Mouse (Mus musculus) testis, adult 2 months (tissue): ENCODE results near the gene Zkscan14. TPM values are rescaled to one million over a fixed set of nuclear protein-coding genes. Genes with fewer than 3 reads are reported as not detected.
"Not testable (repeated sequence)": the region's sequence is repeated elsewhere in the genome, so short reads cannot be mapped to it uniquely, and the experiment has no call there.

Experiments used
- H3K27ac ChIP-seq: fragments of 200-500 bp; 2 replicates; pipeline ENCODE4 v1.5.1; 2012; ENCODE audit warnings: low read depth, low read length; ENCODE audit not compliant: control insufficient read depth, insufficient read depth
- H3K27me3 ChIP-seq: fragments of 200-500 bp; 2 replicates; pipeline ENCODE4 v1.6.1; 2012; ENCODE audit warnings: mild to moderate bottlenecking, low read length, moderate library complexity; ENCODE audit not compliant: control insufficient read depth, insufficient read depth
- H3K36me3 ChIP-seq: fragments of 200-500 bp; 2 replicates; pipeline ENCODE4 v1.6.1; 2012; ENCODE audit warnings: mild to moderate bottlenecking, low read length; ENCODE audit not compliant: control insufficient read depth, insufficient read depth
- H3K4me1 ChIP-seq: fragments of 200-500 bp; 2 replicates; pipeline ENCODE4 v1.6.1; 2012; ENCODE audit warnings: low read length; ENCODE audit not compliant: control insufficient read depth, insufficient read depth
- H3K4me3 ChIP-seq: fragments of 200-500 bp; 2 replicates; pipeline ENCODE4 v1.5.1; 2012; ENCODE audit warnings: low read depth, mild to moderate bottlenecking, low read length, moderate library complexity, mixed read lengths; ENCODE audit not compliant: control insufficient read depth
- CTCF ChIP-seq: fragments of 200-500 bp; IDR thresholded peaks from 2 replicates; pipeline ENCODE4 v1.5.1; 2012; ENCODE audit warnings: low read depth, mild to moderate bottlenecking, inconsistent platforms, low read length, moderate library complexity; ENCODE audit not compliant: control insufficient read depth, insufficient read depth, insufficient replicate concordance
- POLR2A ChIP-seq: fragments of 200-500 bp; IDR thresholded peaks from 2 replicates; pipeline ENCODE4 v1.6.1; 2012; ENCODE audit warnings: low read depth, mild to moderate bottlenecking, inconsistent platforms, low read length, moderate library complexity; ENCODE audit not compliant: control insufficient read depth
- polyA plus RNA-seq: library from polyadenylated mRNA; depleted of rRNA; stranded (reverse); fragments of >200 nt; gene quantifications from 2 replicates; pipeline ENCODE4 v1.2.3, GENCODE M21; 2012; rRNA removed

The Zkscan14 gene
- 3.3 and 3.4 TPM in 2 replicates for polyA plus RNA-seq

- peak; percentile 63 for TF ChIP-seq POLR2A
- TF ChIP-seq CTCF, result no peak
- H3K27ac ChIP-seq, result peak within 1 kb of the TSS; percentile 65
- no peaks in the 10 kb centered on the region for H3K36me3 ChIP-seq
- H3K4me1 ChIP-seq, result peaks cover 11% of the 10 kb centered on the region
- H3K27me3 ChIP-seq, result no peaks in the 10 kb centered on the region
- peak within 1 kb of the TSS; percentile 99 for H3K4me3 ChIP-seq
These were observed at the start of gene Zkscan14 for GRCm38 (mm10) chr5:145201321-145201991. Zkscan14 (minus strand) TSS chr5:145201868.

DNA sequence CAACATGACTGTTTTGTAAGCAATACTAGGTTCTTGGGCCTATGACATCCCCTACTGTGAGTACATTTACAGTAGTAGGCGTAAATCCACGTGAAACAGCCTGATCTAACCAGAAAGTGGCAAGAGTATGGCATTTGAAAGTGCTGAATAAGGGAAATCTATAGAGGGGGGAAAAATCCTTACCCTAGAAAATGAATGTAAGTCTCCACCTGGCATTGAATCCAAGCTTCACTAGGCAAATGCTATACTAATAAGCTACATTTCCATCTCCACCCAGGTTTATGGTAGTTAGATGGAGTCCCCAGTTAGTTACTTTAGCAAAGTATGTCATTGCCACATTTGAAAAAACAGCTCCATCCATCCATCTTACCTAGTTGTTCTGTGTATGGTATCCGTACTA lies 47.9 kb upstream of the Zkscan14 start:
- no peaks in the 10 kb centered on the region for H3K36me3 ChIP-seq

GRCm38 (mm10) chr5:145234636-145235035 lies 33.0 kb upstream of the Zkscan14 start:
- H3K4me1 ChIP-seq, result peaks cover 3% of the 10 kb centered on the region
- H3K36me3 ChIP-seq, result no peaks in the 10 kb centered on the region; the same call in none of the 2 replicates
- H3K27ac ChIP-seq, result no peak overlapping the region
- H3K27me3 ChIP-seq, result no peaks in the 10 kb centered on the region
- H3K4me3 ChIP-seq, result no peak overlapping the region
- TF ChIP-seq POLR2A, result no peak
- TF ChIP-seq CTCF, result no peak

More for the DNA sequence above, 47.9 kb upstream of the Zkscan14 start:
- Histone ChIP-seq H3K4me1 (no peaks in the 10 kb centered on the region), H3K27me3 (no peaks in the 10 kb centered on the region), H3K27ac (no peak overlapping the region), H3K4me3 (no peak overlapping the region)
- TF ChIP-seq POLR2A (no peak), CTCF (no peak)

DNA sequence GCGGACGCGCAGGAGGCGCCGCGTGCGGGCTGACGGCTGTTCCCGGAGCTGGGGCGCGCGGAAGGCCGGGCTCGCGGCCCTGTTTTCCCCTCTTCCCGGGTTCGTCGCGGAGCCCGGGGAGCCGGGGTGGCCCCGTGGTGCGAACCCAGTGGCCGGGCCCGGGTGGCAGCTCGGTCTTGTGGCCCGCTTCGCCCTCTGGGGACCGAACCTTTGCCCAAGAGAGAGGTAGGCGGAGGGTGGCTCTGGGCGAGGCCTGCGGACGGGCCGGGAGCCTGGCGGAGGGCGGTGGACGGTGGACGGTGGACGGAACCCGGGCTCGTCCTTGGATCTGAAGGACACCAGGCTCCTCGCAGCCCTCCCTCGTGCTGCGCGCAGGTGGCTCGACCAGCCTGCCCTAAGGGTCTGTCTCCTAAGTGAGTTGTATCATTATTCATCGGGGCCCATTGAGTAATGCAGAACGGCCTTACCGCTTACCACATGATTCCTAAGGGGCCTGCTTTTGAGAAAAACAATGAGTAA lies 30.3 kb upstream of the Zkscan14 start:
- peak overlapping the region; percentile 96 for H3K4me3 ChIP-seq
- H3K27ac ChIP-seq, result peak overlapping the region; percentile 92
- no peaks in the 10 kb centered on the region; the same call in none of the 2 replicates for H3K36me3 ChIP-seq
- TF ChIP-seq CTCF (no peak), POLR2A (no peak)
- H3K27me3 ChIP-seq, result no peaks in the 10 kb centered on the region
- peaks cover 3% of the 10 kb centered on the region for H3K4me1 ChIP-seq

DNA sequence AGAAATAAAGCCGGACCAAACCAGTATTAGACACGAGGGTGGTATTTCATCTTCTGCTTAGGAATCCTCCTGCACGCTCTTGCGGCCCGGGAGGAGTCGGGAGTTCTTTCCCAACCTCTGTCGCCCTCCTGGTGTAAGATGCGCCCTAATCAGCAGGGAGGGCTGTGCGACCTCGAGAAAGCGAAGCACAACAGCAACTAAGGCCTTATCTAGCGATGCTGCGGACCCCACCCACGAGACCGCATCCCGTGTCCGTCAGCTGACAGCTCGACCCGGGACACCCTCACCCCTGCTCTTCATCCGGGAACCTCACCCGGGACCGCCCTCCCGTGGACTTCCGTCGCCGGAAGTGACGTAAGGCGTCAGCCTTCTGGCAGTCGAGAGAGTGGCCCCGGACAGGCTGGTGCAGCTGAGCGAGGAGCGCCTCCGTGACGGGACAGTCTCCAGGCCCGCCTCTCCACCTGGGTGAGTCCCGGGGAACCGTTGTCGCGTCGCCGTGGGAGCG lies 29.8 kb upstream of the Zkscan14 start, which contains the start of gene Zfp655:
TSS of gene Zfp655 (plus strand) at position 349 of the 505 bp plus-strand sequence.
- Histone ChIP-seq H3K4me3 (peak within 1 kb of the TSS; percentile 96), H3K36me3 (no peaks in the 10 kb centered on the region; the same call in none of the 2 replicates), H3K27ac (peak within 1 kb of the TSS; percentile 92), H3K4me1 (peaks cover 3% of the 10 kb centered on the region), H3K27me3 (no peaks in the 10 kb centered on the region)
- TF ChIP-seq CTCF (0 out of 2 replicates have a peak, but pooled peaks have one; percentile 7), POLR2A (peak; percentile 94)

- TF ChIP-seq CTCF (no peak), POLR2A (no peak)
- Histone ChIP-seq H3K4me3 (no peak overlapping the region), H3K4me1 (peaks cover 3% of the 10 kb centered on the region)
These were observed 29.0 kb upstream of the Zkscan14 start for GRCm38 (mm10) chr5:145230641-145231040.

DNA sequence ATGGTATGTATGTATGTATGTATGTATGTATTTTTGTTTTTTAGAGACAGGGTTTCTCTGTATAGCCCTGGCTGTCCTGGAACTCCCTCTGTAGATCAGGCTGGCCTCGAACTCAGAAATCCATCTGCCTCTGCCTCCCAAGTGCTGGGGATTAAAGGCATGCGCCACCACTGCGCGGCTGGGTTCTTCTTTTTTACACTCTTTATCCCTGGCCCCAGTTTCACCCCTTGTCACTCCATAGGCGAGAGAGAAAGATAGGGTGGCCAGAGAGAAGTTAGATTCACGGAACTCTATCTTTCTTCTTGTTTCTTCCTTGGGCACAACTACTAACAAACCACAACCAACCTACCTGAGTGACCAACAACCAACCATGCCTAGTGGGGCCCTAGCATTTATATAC lies 27.6 kb upstream of the Zkscan14 start:
- H3K36me3 ChIP-seq, H3K27me3 ChIP-seq, H3K27ac ChIP-seq, H3K4me1 ChIP-seq, H3K4me3 ChIP-seq: not testable (repeated sequence)

More at GRCm38 (mm10) chr5:145230641-145231040, 29.0 kb upstream of the Zkscan14 start:
- Histone ChIP-seq H3K27me3 (no peaks in the 10 kb centered on the region), H3K27ac (peak overlapping the region; percentile 92; the same call in 1 of the 2 replicates), H3K36me3 (no peaks in the 10 kb centered on the region; the same call in none of the 2 replicates)
